Mouse (Mus musculus) layer of hippocampus, postnatal 25 days (tissue): ENCODE results near the gene Aplnr. TPM values are rescaled to one million over a fixed set of nuclear protein-coding genes. Genes with fewer than 3 reads are reported as not detected.

Experiments used
- DNase-seq, 2 experiments: peaks; one replicate each; pipeline ENCODE4 v3.0.0; 2022; ENCODE audit warnings: mixed read lengths in 2 of 2, low spot score in 1 of 2; ENCODE audit errors: extremely low spot score in 1 of 2
- total RNA-seq, 2 experiments: library from RNA; stranded (reverse); gene quantifications; 2 replicates each; pipeline ENCODE4 v1.2.3; 2021

Gene Aplnr
- 1 to 10 TPM; 1.1 to 1.4 TPM for total RNA-seq

DNA sequence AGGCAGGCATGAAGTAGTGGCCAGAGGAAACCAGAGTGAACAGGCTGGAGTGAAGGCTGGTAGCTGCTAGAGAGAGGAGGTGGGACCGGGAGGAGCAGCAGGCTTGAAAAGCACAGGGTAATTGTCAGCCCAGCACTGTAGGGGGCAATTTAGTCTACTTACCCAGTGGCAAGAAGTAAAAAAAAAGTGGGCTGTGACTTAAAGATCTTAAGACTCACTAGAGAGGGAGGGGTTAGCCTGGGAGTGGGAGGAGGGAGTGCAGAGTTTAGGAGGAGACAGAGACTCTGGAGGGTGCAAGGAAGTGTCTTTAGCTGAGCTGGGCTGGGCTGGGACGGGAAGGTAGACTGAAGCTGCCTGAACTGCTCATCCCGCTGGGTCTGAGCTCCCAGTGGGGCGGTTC is at the start of gene Aplnr:
Gene Aplnr, plus strand, starts transcription at position 137 of the 400 bp plus-strand sequence.
- no peak for DNase-seq

DNA sequence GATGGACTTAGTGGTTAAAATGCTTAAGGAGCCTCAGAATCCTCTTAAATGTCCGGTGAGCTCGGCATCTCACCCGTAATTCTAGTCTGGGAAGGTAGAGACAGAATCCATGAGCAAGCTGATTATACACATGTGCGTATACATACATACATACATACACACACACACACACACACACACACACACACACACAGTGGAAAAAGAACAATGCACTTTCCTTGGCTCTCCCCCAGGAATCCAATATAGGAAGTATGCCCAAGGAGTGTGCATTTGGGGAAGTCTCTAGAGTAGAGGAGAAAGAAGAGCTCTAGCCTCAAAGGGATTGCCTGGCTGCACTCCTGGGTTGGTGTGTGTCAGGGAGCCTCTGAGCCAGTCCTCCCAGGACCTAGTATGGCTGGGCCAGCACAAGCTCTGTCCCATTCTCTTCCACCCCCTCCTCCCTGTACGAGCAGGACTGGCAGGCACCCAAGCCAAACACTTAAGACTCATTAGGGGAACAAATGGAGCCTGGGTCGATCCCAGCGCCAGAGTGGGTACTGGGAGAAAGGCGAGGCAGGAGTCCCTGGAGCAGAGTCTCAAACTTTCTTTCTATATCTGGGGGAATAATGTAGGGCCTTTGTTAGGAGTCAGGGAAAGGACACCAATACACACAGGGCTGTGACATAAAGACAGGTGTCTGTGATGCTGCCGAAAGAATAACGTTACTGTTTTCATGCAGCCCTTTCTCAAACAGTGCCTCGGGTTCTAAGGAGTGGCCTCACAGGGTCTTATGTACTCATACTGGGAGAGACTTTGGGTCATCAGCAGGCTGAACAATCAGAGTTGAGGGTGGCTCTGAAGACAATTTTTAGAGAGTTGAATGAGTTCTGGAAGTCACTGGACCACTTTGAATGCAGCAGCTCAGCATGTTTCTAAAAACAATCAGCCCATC is 47.0 kb upstream of the Aplnr start:
- DNase-seq = no peak

GRCm38 (mm10) chr2:85091325-85091724 is 44.7 kb upstream of the Aplnr start:
- DNase-seq = no peak

DNA sequence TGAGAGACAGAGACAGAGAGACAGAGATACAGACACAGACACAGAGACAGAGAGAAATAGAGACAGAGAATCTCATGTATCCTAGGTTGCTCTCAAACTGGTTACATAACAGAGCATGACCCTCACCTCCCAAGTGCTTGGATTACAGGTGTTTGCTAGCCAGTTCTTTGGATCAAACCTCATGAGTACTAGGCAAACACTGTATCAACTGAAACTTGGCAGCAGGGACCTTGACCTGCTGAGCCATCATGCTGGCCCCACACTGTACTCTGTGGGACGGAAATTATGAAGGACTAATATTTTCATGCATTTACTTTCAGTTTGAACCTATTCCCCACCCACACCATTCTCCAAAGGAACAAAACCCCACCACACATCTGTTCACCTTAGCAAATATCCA is 42.6 kb upstream of the Aplnr start:
- DNase-seq = no peak

DNA sequence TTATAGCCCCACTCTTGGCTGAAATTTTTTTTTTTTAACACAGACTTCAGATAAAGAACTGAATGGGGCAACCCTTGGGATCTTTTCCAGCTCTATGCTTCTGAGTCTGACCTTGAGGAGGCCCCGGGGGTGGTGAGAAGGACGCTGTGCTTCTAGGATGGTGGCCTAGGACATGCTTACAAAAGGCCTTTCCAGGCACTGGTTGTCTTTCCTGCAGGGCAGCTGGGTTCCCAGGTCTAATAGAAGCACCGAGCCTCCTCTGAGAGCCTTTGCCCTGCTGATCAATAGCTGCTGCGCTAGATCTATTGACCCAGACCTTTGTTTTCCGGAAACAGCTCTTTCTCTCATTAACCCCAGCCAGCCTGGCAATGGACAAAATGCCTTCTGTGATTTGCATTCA is 40.1 kb upstream of the Aplnr start:
- DNase-seq = no peak

GRCm38 (mm10) chr2:85098014-85098413 is 38.0 kb upstream of the Aplnr start:
- DNase-seq = no peak

DNA sequence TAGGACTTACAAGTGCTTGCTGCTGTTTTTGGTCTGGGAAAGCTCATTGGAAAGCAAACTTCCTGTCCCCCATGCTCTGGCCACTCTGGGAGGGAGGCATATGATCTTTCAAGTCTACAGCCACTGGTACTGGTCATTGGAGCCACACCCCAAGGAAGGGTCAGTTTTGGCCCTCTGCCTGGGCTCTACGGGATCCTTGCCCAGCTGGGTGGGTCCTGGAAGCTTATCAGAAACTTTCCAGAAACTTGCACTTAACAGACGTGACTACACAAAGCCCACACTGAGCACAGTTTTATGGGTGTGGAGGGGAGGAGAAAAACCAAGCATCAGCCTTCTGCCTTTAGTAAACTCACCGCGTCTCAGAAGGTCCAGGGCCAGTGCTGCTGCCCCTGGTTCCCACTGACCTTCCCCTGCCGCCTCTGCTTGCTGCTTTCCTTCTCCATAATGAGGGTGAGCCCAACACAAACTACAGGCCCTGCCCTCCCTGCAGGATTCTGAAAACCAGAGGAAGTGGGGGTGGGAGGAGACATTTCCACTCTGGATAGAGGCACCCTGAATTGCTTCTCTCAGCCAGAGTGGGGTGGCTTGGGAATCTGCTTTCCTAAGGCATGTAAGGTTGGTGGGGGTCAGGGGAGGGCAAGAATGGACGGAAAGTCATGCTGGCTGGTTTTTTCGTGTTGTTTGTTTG is 37.1 kb upstream of the Aplnr start:
- no peak for DNase-seq

DNA sequence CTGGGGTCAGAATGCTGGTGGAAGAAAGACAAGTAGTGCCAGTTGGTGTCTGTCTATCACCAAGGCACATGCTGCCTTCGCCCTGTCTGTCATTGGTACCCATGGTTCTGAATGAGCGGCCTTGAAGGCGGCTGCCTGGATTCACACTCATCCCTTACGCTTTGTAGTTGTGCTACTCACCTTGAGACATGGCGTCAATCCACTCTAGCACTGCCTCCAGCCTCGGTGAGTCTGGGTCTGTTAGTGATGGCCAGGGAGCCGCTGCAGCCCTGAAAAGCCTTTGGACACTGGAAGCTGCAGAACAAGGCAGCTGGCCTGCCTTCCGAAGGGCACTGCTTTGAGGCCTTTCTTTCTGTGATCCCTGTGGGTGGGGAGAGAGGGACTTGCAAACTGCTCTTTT is 32.8 kb upstream of the Aplnr start:
- DNase-seq = no peak

GRCm38 (mm10) chr2:85105426-85106013 is 30.5 kb upstream of the Aplnr start:
- no peak for DNase-seq

DNA sequence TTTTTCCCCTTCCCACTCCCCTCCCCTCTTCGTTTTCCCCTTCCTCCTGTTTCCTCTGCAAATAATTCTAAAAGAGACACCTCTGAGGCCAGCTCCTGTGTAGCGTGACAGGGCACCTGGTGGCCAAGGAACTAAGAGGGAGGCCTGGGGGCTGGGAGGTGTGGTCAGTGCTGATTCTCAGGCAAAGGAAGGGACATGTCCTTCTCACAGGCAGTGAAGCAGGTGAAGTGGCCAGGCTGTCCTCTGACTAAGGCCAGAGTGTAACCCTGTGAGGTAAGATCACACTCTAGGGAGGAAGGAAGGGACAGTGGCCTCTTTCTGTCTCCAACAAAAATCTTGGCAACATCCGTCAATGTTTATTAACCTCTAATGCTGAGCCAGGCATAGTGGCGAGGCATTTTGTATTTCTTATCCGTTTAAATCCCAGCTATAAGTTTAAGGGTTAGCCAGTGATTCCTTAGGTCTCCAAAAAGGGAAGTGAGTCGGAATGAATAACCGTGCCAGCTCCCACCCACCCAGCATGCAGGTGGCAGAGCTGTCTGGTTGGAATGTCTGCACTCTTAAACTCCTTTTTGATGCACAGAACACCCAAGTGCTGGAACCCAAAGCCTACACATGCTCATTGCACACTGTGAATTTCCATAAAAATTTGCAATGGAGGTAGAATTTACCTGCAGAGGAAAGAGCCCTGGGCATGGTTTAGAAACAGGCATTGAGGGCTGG is 29.8 kb upstream of the Aplnr start:
- DNase-seq = no peak

GRCm38 (mm10) chr2:85106941-85107340 is 29.1 kb upstream of the Aplnr start:
- DNase-seq = no peak

- DNase-seq = no peak
Observed at GRCm38 (mm10) chr2:85110288-85110875, 25.6 kb upstream of the Aplnr start.

DNA sequence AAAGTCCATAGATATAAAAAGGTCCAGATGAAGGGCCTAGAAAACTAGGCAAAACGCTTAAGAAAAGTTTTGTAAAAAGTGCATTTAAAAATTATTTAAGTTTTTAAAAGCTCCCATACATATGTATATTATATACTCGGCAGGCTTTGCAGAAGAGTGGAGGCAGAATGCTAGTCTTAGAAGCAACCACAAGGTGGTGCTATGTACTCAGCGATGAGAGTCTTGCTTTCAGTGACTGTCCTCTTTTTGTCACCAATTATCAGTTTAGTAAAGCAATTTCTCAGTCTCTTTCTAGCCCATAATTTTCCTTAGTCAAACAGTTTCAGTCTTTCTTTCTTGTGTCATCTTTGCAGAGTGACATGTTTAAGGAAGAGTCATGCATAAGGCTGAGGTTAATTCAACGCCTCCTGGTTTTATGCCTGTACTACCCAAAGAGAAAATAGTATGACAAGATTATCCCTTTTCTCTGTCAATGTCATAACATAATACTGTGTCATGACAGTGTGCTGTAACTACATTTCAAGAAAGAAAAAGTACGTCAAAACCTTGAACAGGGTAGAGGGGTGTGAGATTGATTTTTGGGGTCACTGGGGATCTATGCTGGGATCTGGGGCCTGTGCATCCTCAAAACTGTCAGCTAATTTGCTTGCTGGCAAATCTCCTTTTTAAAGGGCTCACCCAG is 12.7 kb upstream of the Aplnr start:
- DNase-seq = peak in 1 of 2 experiments; percentile 22

DNA sequence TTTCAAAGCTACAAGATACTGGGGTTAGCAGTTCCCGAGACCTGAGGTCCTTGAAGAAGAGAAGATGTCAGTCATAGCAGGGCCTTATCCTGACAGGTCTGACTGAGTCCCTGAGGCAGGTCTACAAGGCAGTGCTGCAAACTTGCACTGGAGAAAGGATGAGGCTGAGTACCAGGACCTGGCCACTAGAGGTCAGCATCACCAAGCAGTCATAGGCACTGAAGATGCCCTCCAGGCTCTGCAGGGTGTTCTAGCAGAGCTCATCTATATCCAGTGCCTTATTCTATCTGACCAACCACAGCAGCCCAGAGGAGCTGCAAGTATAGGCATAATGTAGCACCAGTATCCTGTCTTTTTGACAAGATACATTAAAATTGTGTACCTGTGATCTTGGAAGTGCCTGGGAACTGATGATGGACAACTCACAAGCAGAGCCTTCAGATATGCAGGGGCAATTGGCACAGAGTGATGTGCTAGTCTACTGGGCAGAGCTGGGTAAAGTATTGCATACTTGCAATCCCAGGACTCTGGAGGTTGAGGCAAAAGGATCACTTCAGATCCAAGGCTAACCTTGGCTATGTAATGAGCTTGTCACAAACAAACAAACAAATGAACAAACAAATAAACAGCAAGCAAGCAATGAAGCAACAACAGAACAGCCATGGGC is 12.0 kb upstream of the Aplnr start:
- peak; percentile 64 to 75 for DNase-seq

GRCm38 (mm10) chr2:85129496-85129971 is 6.5 kb upstream of the Aplnr start:
- DNase-seq = no peak

DNA sequence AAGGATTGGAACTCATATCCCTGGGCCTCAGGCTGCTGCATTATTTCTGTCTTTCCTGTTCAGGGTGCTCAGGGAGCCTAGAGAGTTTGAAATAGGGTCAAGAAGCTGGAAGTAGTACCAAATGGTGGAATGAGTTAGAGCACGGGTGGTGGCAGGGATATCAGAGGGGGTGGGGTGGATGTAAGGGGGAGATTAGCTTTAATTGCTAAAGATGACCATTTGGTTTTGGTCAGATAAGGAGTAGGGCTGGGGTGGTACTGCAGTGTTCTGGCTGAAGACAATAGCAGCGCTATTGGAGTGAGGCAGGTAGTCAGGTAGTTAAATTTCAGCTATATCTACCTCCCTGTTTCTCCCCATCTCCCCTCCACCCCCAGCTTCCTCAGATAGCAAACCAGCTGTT is 4.8 kb upstream of the Aplnr start:
- DNase-seq = no peak

- DNase-seq = no peak
Observed at GRCm38 (mm10) chr2:85131724-85132123, 4.3 kb upstream of the Aplnr start.

DNA sequence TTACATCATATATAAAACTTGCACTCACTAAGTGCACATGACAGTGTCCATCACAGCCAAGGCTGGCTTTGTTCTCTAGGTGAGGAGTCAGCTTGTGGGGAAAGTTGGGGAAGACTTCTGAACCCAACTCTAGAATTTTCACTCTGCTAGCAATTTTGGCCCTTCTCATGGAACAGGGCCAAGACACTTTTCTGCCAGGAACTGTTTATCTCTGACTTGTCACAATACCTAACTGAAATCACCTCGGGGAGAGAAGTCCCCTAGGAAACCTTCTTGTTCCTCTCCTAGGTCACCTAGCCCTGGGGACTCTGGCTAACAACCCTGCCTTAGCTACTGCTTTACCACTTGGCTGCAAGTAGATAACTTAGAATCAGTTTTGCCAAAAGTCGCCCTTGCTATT is 3.8 kb upstream of the Aplnr start:
- DNase-seq = no peak

GRCm38 (mm10) chr2:85135099-85135498 is 926 bp upstream of the Aplnr start:
- no peak for DNase-seq
